Mouse (Mus musculus): ENCODE results near the gene Trim44. TPM values are rescaled to one million over a fixed set of nuclear protein-coding genes. Genes with fewer than 3 reads are reported as not detected.
A peak's percentile ranks its signal among the peaks of the same experiment; 100 is the strongest.

Gene Trim44
- polyA plus RNA-seq (2012; fragmentation: generic; extraction: Trizol): 16.5 TPM

DNA sequence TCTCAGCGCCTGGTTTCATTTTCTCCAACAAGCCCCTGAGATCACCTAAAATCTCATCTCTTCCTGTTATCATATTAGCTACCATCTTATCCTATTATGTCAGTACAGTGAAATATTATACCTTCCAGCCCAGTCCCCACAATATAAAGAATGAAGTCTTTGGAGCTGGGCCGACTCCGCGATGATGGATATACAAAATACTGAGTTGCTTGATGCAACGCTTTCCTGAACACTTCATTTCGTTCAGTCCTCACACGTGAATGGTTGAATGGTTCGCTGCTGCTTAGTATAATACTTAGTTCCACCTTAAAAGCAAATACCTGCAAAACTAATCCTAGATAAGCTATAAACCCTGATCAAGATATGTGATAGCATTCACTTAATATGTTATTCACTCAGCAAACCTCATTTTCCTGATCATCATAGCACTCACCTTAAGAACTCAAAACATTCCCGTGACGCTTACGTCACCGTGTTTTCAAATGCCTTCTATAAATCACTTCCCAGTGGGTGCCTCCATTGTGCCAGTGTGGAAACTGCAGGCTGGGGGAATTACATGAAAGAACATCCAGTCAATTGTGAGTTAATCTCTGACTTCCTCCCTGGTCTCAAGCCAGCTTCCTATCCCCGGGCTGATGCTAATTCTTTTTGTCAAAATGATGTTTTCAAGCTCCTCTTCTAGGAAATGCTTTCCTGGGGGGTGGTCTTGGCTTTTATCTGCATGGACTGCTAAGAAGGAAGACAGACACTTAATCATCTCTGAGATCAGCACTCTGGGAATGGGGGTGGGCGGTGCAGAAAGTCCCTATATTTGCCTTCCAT is at the start of gene Trim44:
Trim44 (minus strand) TSS at position 466 of the 822 bp plus-strand sequence.
- TF ChIP-seq SRF (IDR thresholded peaks at IDR 0.05; ENCODE audit: control insufficient read depth, insufficient read length, low read depth) (no peak), POLR2A (IDR thresholded peaks at IDR 0.05; ENCODE audit: insufficient read length, low read depth) (no peak), TCF12 (IDR thresholded peaks at IDR 0.05; ENCODE audit: insufficient read depth, poor library complexity, severe bottlenecking) (no peak), MAX (IDR thresholded peaks at IDR 0.05; ENCODE audit: low read depth) (no peak), REST (IDR thresholded peaks at IDR 0.05; ENCODE audit: insufficient read depth, insufficient read length) (no peak), POLR2AphosphoS2 (IDR thresholded peaks at IDR 0.05; ENCODE audit: insufficient read length, low read depth) (no peak), MYOG (IDR thresholded peaks at IDR 0.05; ENCODE audit: control insufficient read depth in 1 of 3, insufficient read depth in 1 of 3, insufficient read length in 2 of 3, low read depth in 2 of 3) (no peak), TCF3 (IDR thresholded peaks at IDR 0.05; ENCODE audit: insufficient read length, low read depth) (no peak), E2F4 (IDR thresholded peaks at IDR 0.05; ENCODE audit: insufficient read depth) (no peak), CEBPB (IDR thresholded peaks at IDR 0.05; ENCODE audit: insufficient read depth, poor library complexity, severe bottlenecking) (no peak), USF1 (IDR thresholded peaks at IDR 0.05; ENCODE audit: low read depth) (no peak), MYOD1 (IDR thresholded peaks at IDR 0.05; ENCODE audit: control insufficient read depth in 1 of 3, insufficient read length in 2 of 3, low read depth in 2 of 3) (no peak)
- H3K79me2 ChIP-seq (ENCODE audit: control insufficient read depth, insufficient read depth): no peaks in the 10 kb centered on the region
- H3K36me3 ChIP-seq (ENCODE audit: control insufficient read depth, insufficient read depth): no peaks in the 10 kb centered on the region
- H3K27me3 ChIP-seq (ENCODE audit: control insufficient read depth, insufficient read depth, insufficient read length): no peaks in the 10 kb centered on the region
- no peak within 1 kb of the TSS for H3K4me3 ChIP-seq
- H3ac ChIP-seq (ENCODE audit: control insufficient read depth, insufficient read length): no peak within 1 kb of the TSS
- H3K4me2 ChIP-seq (ENCODE audit: low read depth): no peak within 1 kb of the TSS

DNA sequence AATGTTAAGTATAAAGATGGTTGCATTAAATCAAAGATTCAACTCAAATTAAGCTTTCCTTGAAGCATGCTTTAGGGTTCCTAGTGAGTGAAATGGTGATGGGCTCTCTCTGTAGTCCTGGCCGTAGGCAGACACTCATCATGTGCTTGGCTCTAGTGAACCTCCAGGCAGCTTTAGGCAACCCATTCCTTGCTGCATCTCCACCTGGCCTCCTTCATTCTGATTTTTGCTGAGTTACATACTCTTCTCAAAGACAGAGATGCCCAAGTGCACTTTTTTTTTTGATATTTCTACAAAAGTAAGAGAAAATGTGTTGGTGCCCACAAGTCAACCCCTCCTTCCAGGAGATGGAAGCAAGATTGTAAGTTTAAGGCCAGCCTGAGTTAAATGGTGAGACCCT is 47.5 kb upstream of the Trim44 start:
- TF ChIP-seq REST (IDR thresholded peaks at IDR 0.05; ENCODE audit: insufficient read depth, insufficient read length) (no peak), MYOG (IDR thresholded peaks at IDR 0.05; ENCODE audit: control insufficient read depth in 1 of 3, insufficient read depth in 1 of 3, insufficient read length in 2 of 3, low read depth in 2 of 3) (no peak), SRF (IDR thresholded peaks at IDR 0.05; ENCODE audit: control insufficient read depth, insufficient read length, low read depth) (no peak), MYOD1 (IDR thresholded peaks at IDR 0.05; ENCODE audit: control insufficient read depth in 1 of 3, insufficient read length in 2 of 3, low read depth in 2 of 3) (no peak), MAX (IDR thresholded peaks at IDR 0.05; ENCODE audit: low read depth) (no peak), USF1 (IDR thresholded peaks at IDR 0.05; ENCODE audit: low read depth) (no peak), TCF12 (IDR thresholded peaks at IDR 0.05; ENCODE audit: insufficient read depth, poor library complexity, severe bottlenecking) (no peak), TCF3 (IDR thresholded peaks at IDR 0.05; ENCODE audit: insufficient read length, low read depth) (no peak), CEBPB (IDR thresholded peaks at IDR 0.05; ENCODE audit: insufficient read depth, poor library complexity, severe bottlenecking) (no peak), POLR2AphosphoS2 (IDR thresholded peaks at IDR 0.05; ENCODE audit: insufficient read length, low read depth) (no peak)
- Histone ChIP-seq H3K36me3 (ENCODE audit: control insufficient read depth, insufficient read depth) (no peaks in the 10 kb centered on the region), H3K27me3 (ENCODE audit: control insufficient read depth, insufficient read depth, insufficient read length) (peaks cover 39% of the 10 kb centered on the region), H3K79me2 (ENCODE audit: control insufficient read depth, insufficient read depth) (no peaks in the 10 kb centered on the region), H3K4me3 (no peak overlapping the region), H3K4me2 (ENCODE audit: low read depth) (no peak overlapping the region), H3ac (ENCODE audit: control insufficient read depth, insufficient read length) (no peak overlapping the region)

DNA sequence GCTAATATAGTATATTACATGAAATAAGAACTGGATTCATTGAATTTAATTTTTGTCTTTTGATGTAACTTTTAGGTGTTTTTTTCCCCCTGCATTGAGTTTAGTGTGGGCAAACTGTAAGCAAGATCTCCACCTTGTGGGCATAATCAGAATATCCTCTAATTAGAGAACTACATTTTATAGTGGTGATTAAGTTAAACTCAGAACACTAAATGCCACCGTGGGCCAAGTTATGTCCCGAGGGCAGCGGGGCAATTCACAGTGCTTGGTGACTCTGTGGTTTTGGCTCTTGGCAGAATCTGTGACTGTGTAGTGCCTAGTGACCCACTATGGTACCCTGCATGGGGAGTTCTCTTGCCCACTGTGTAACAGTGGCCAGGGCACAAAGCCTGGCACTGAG is 45.8 kb upstream of the Trim44 start:
- Histone ChIP-seq H3K79me2 (ENCODE audit: control insufficient read depth, insufficient read depth) (no peaks in the 10 kb centered on the region), H3K36me3 (ENCODE audit: control insufficient read depth, insufficient read depth) (no peaks in the 10 kb centered on the region), H3K27me3 (ENCODE audit: control insufficient read depth, insufficient read depth, insufficient read length) (peaks cover 44% of the 10 kb centered on the region), H3K4me2 (ENCODE audit: low read depth) (no peak overlapping the region), H3ac (ENCODE audit: control insufficient read depth, insufficient read length) (no peak overlapping the region), H3K4me3 (no peak overlapping the region)
- TF ChIP-seq MYOG (IDR thresholded peaks at IDR 0.05; ENCODE audit: control insufficient read depth in 1 of 3, insufficient read depth in 1 of 3, insufficient read length in 2 of 3, low read depth in 2 of 3) (no peak), E2F4 (IDR thresholded peaks at IDR 0.05; ENCODE audit: insufficient read depth) (no peak), TCF12 (IDR thresholded peaks at IDR 0.05; ENCODE audit: insufficient read depth, poor library complexity, severe bottlenecking) (no peak), USF1 (IDR thresholded peaks at IDR 0.05; ENCODE audit: low read depth) (no peak), MAX (IDR thresholded peaks at IDR 0.05; ENCODE audit: low read depth) (no peak), POLR2AphosphoS2 (IDR thresholded peaks at IDR 0.05; ENCODE audit: insufficient read length, low read depth) (no peak), MYOD1 (IDR thresholded peaks at IDR 0.05; ENCODE audit: control insufficient read depth in 1 of 3, insufficient read length in 2 of 3, low read depth in 2 of 3) (no peak), CEBPB (IDR thresholded peaks at IDR 0.05; ENCODE audit: insufficient read depth, poor library complexity, severe bottlenecking) (no peak), REST (IDR thresholded peaks at IDR 0.05; ENCODE audit: insufficient read depth, insufficient read length) (no peak), SRF (IDR thresholded peaks at IDR 0.05; ENCODE audit: control insufficient read depth, insufficient read length, low read depth) (no peak)

DNA sequence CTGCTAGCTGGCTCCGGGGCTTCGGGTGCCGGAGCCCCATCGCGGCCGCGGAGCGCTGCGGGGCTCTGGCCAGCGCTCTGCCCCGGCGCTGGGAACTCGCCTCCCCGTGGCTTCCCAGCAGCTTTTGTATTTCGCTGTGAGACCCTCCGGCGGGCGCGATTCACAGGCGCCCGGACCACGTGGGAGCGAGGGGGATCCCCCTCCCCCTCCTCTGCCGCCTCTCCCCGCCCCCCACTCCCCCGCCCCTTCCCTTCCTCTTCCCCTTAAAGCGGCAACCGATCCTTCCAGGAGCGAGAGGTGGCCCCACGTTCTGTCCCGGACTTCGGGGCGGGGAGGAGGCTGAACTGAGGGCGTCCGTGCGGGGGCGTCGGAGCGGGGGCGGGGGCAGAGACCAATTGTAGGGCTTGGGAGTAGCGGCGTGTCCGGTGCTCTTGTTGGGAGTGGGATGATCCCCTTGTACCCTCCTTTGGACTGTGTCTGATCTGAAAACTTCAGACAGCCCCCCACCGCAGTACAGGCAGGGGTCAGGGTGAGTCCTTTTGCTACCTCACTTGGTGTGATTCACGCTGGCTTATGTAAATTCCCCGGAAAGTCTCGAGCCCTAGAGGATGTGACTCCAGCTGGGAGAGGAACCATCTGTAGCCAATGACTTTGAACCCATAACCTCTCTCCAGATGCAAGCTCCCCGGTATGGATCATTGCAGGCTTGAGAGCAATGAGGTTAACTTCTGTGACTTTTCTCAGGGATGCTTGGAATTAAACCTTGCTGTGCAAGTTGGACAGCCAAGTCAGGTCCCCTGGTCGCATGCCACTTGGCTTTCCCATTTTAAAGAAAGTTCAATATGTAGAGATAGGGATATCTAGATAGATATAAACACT is 44.3 kb upstream of the Trim44 start, which contains the start of gene Fjx1:
Fjx1 (minus strand) TSS at position 829 of the 879 bp plus-strand sequence.
- H3K4me2 ChIP-seq (ENCODE audit: low read depth): peak within 1 kb of the TSS; percentile 70
- peak within 1 kb of the TSS; percentile 5 for H3K4me3 ChIP-seq
- peak within 1 kb of the TSS; percentile 38 for H3ac ChIP-seq (ENCODE audit: control insufficient read depth, insufficient read length)
- H3K27me3 ChIP-seq (ENCODE audit: control insufficient read depth, insufficient read depth, insufficient read length): peaks cover 29% of the 10 kb centered on the region
- no peaks in the 10 kb centered on the region for H3K36me3 ChIP-seq (ENCODE audit: control insufficient read depth, insufficient read depth)
- no peaks in the 10 kb centered on the region for H3K79me2 ChIP-seq (ENCODE audit: control insufficient read depth, insufficient read depth)
- no peak for TF ChIP-seq TCF3 (IDR thresholded peaks at IDR 0.05; ENCODE audit: insufficient read length, low read depth)
- TF ChIP-seq USF1 (IDR thresholded peaks at IDR 0.05; ENCODE audit: low read depth): no peak
- no peak for TF ChIP-seq TCF12 (IDR thresholded peaks at IDR 0.05; ENCODE audit: insufficient read depth, poor library complexity, severe bottlenecking)
- TF ChIP-seq CEBPB (IDR thresholded peaks at IDR 0.05; ENCODE audit: insufficient read depth, poor library complexity, severe bottlenecking): no peak
- no peak for TF ChIP-seq E2F4 (IDR thresholded peaks at IDR 0.05; ENCODE audit: insufficient read depth)
- TF ChIP-seq POLR2A (IDR thresholded peaks at IDR 0.05; ENCODE audit: insufficient read length, low read depth): no peak
- TF ChIP-seq POLR2AphosphoS2 (IDR thresholded peaks at IDR 0.05; ENCODE audit: insufficient read length, low read depth): no peak
- TF ChIP-seq SRF (IDR thresholded peaks at IDR 0.05; ENCODE audit: control insufficient read depth, insufficient read length, low read depth): no peak
- TF ChIP-seq MYOG (IDR thresholded peaks at IDR 0.05; ENCODE audit: control insufficient read depth in 1 of 3, insufficient read depth in 1 of 3, insufficient read length in 2 of 3, low read depth in 2 of 3): no peak
